Mouse (Mus musculus) bone marrow macrophage, adult 2 months (primary cell): ENCODE measurements around the gene Clba1.

Experiments used
- CTCF ChIP-seq: IDR thresholded peaks from 2 replicates; pipeline ENCODE4 v1.5.1; 2012; ENCODE audit warnings: low read depth, mild to moderate bottlenecking, low read length, moderate library complexity
- POLR2A ChIP-seq: IDR thresholded peaks from 2 replicates; pipeline ENCODE4 v1.6.1; 2012; ENCODE audit warnings: mild to moderate bottlenecking, low read depth, low read length, borderline replicate concordance

DNA sequence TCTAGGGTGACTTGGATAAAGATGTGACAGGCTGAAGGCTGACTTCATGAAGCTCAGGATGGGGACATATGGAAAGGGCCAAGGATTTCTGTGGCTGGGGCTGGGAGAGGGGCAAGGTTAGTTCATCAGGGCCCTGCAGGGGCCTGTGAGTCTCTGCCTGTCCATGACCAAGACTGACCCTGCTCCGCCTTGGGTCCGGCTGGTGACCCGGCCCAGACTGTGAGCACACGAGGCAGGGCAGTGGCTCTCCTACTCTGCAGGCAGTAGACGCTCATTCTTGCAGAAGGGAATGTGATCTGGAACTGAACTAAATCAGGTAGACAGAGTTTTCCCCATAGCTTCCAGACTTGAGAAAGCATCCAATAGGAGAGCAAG, 538 bp upstream of the Clba1 start:
- TF ChIP-seq POLR2A (no peak), CTCF (no peak)
